Mouse (Mus musculus) heart, postnatal 0 days (tissue): ENCODE results near the gene Nr6a1.

Experiments
- CTCF ChIP-seq: IDR thresholded peaks from 2 replicates; pipeline ENCODE4 v1.5.1; 2016; ENCODE audit warnings: antibody characterized with exemption, control low read depth, low read depth
- EP300 ChIP-seq: IDR thresholded peaks from 2 replicates; pipeline ENCODE4 v1.6.1; 2016; ENCODE audit warnings: antibody characterized with exemption, low read depth

GRCm38 (mm10) chr2:38770772-38771477 is 156.6 kb downstream of the Nr6a1 start:
- TF ChIP-seq CTCF (no peak), EP300 (no peak)
